Mouse (Mus musculus): ENCODE measurements around the gene Gprc5b. TPM values are rescaled to one million over a fixed set of nuclear protein-coding genes. Genes with fewer than 3 reads are reported as not detected.

The Gprc5b gene
- 0.17 and 0.51 TPM in 2 replicates for polyA plus RNA-seq (2015; fragmentation: Nextera tagmentation; extraction: Ambion mirVana)

DNA sequence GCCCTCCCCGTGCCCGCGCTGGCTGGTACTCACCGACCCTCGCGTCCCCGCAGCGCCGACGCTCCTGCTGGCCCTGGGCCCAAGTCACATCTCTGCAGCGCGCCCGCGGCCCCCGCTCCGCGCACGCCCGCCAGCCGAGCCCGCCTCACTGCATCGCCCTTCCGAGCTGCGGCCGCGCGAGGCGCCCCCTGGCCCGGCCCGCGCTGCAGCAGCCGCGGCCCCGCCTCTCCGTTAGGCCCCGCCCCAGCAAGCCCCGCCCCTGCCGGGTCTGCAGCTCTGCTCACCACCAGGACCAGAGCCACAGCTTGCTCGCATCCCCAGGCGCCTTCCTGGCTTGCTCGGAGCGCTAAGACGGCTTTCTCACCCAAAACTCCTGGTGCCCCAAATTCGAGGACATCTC is at the start of gene Gprc5b:
Gene Gprc5b, minus strand, starts transcription at position 205 of the 400 bp plus-strand sequence.
- 2% methylated on average over 43 of the region's 44 CpGs for WGBS (ENCODE audit: insufficient replicate concordance)

GRCm38 (mm10) chr7:119041502-119041901 is 46.5 kb upstream of the Gprc5b start:
- Histone ChIP-seq H3K4me3 (replicated peaks) (no peak overlapping the region), H3K27ac (replicated peaks) (no peak overlapping the region), H3K36me3 (replicated peaks) (no peaks in the 10 kb centered on the region), H3K9ac (no peak overlapping the region), H3K4me1 (replicated peaks) (no peaks in the 10 kb centered on the region), H3K9me3 (replicated peaks) (no peaks in the 10 kb centered on the region), H3K27me3 (no peaks in the 10 kb centered on the region), H3K4me2 (no peak overlapping the region)
- ATAC-seq (ENCODE audit: insufficient read depth) = no peak

More for the DNA sequence above, at the start of gene Gprc5b:
- peak within 1 kb of the TSS; percentile 15; the same call in 1 of the 2 replicates for H3K9ac ChIP-seq
- peak; percentile 78 for ATAC-seq (ENCODE audit: insufficient read depth)
- H3K9me3 ChIP-seq (replicated peaks) = no peaks in the 10 kb centered on the region
- H3K27ac ChIP-seq (replicated peaks) = no peak within 1 kb of the TSS
- H3K27me3 ChIP-seq = peaks cover 43% of the 10 kb centered on the region
- H3K4me1 ChIP-seq (replicated peaks) = peaks cover 18% of the 10 kb centered on the region
- H3K36me3 ChIP-seq (replicated peaks) = no peaks in the 10 kb centered on the region
- H3K4me3 ChIP-seq (replicated peaks) = peak within 1 kb of the TSS; percentile 45
- H3K4me2 ChIP-seq = peak within 1 kb of the TSS; percentile 65

- H3K4me3 ChIP-seq (replicated peaks) = no peak overlapping the region
- no peaks in the 10 kb centered on the region for H3K4me1 ChIP-seq (replicated peaks)
- no peak overlapping the region for H3K9ac ChIP-seq
- H3K4me2 ChIP-seq = no peak overlapping the region
- no peaks in the 10 kb centered on the region for H3K9me3 ChIP-seq (replicated peaks)
- no peaks in the 10 kb centered on the region for H3K36me3 ChIP-seq (replicated peaks)
- no peaks in the 10 kb centered on the region for H3K27me3 ChIP-seq
- no peak for ATAC-seq (ENCODE audit: insufficient read depth)
- no peak overlapping the region for H3K27ac ChIP-seq (replicated peaks)
Observed at GRCm38 (mm10) chr7:119037581-119037980, 42.6 kb upstream of the Gprc5b start.

- no peaks in the 10 kb centered on the region for H3K36me3 ChIP-seq (replicated peaks)
- H3K4me2 ChIP-seq = no peak overlapping the region
- no peaks in the 10 kb centered on the region for H3K9me3 ChIP-seq (replicated peaks)
- no peak overlapping the region for H3K9ac ChIP-seq
- ATAC-seq (ENCODE audit: insufficient read depth) = no peak
- no peak overlapping the region for H3K4me3 ChIP-seq (replicated peaks)
- WGBS (ENCODE audit: insufficient replicate concordance) = 50% methylated on average over 15 of the region's 15 CpGs
- no peak overlapping the region for H3K27ac ChIP-seq (replicated peaks)
- no peaks in the 10 kb centered on the region for H3K4me1 ChIP-seq (replicated peaks)
- no peaks in the 10 kb centered on the region for H3K27me3 ChIP-seq
Observed at GRCm38 (mm10) chr7:119034243-119034961, 39.4 kb upstream of the Gprc5b start.

DNA sequence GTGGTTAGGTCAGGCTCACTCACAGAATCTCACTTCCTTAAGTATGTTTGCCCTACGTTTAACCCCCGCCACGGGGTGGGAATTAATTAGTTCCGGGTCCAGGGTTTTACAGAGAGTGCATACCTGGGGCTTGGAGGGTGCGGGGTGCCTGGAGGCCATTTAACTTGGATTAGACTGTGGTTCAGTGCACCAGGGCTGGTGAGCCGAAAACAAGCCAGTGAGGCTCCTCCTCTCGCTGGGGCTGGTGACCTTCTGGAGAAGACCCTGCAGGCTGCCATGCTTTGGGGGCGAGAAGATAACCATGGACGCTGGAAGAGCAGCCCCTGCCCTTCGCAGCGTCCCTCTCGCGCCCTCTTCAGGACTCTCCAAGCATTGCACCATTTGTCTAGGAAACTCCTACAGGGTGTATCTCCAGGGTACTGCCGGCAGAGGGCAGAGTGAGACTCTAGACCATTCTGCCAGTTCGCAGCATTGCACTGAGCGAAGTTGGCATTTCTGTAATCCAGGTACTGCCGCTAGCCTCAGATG is 28.4 kb upstream of the Gprc5b start:
- Histone ChIP-seq H3K9me3 (replicated peaks) (no peaks in the 10 kb centered on the region), H3K36me3 (replicated peaks) (no peaks in the 10 kb centered on the region), H3K27me3 (no peaks in the 10 kb centered on the region), H3K4me1 (replicated peaks) (no peaks in the 10 kb centered on the region), H3K4me2 (no peak overlapping the region), H3K27ac (replicated peaks) (no peak overlapping the region), H3K9ac (no peak overlapping the region), H3K4me3 (replicated peaks) (no peak overlapping the region)
- ATAC-seq (ENCODE audit: insufficient read depth) = no peak
- 22% methylated on average over 17 of the region's 17 CpGs for WGBS (ENCODE audit: insufficient replicate concordance)

DNA sequence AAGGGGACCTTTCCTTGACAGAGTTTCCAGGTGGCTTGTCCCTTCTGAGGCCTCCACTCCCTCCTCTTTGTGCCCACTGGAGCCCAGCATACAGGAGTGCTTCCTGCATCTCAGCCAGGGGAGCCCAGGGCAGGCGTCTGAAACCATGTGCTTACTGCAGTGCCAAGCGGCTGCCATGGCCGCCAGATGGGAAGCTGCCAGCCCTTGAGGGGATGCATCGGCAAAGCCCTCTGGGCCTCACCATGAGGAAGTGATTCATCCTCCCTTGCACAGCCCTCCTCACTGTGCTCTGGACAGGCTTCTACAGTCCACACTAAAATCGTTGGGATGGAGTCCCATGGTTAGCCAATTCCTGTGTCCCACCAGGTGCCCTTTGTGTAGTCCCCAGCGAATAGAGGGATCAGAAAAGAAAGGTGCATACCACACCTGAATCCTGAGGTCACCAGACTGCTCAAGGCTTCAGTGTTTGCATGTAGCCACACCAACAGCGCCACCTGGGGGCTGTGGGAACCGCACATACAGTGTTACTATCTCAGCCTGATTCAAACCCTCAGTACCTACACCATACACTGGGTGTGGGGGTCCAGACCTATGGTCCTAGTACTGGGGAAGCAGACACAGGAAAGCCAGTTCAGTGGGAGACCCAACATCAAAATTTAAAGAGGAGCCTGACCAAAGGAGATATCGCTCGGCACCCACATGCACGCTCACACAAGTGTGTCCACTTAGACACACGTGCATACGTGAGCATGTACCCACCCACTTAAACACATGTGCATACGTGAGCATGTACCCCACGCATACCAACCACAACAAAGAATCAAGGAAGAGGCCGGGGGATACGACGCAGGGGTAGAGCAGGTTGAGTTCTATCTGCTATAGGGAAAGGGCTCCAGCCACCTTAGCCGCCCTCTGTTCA is 27.5 kb upstream of the Gprc5b start:
- no peak overlapping the region for H3K27ac ChIP-seq (replicated peaks)
- H3K36me3 ChIP-seq (replicated peaks) = no peaks in the 10 kb centered on the region
- H3K27me3 ChIP-seq = no peaks in the 10 kb centered on the region
- no peak overlapping the region for H3K4me3 ChIP-seq (replicated peaks)
- H3K4me2 ChIP-seq = no peak overlapping the region
- no peaks in the 10 kb centered on the region for H3K9me3 ChIP-seq (replicated peaks)
- ATAC-seq (ENCODE audit: insufficient read depth) = no peak
- no peaks in the 10 kb centered on the region for H3K4me1 ChIP-seq (replicated peaks)
- no peak overlapping the region for H3K9ac ChIP-seq
- WGBS (ENCODE audit: insufficient replicate concordance) = 56% methylated on average over 19 of the region's 19 CpGs

- 14% methylated on average over 4 of the region's 4 CpGs for WGBS (ENCODE audit: insufficient replicate concordance)
- Histone ChIP-seq H3K36me3 (replicated peaks) (no peaks in the 10 kb centered on the region), H3K27ac (replicated peaks) (no peak overlapping the region), H3K4me3 (replicated peaks) (no peak overlapping the region), H3K4me2 (no peak overlapping the region), H3K9me3 (replicated peaks) (no peaks in the 10 kb centered on the region), H3K9ac (no peak overlapping the region), H3K27me3 (no peaks in the 10 kb centered on the region), H3K4me1 (replicated peaks) (no peaks in the 10 kb centered on the region)
- no peak for ATAC-seq (ENCODE audit: insufficient read depth)
Observed at GRCm38 (mm10) chr7:119019537-119019936, 24.5 kb upstream of the Gprc5b start.

DNA sequence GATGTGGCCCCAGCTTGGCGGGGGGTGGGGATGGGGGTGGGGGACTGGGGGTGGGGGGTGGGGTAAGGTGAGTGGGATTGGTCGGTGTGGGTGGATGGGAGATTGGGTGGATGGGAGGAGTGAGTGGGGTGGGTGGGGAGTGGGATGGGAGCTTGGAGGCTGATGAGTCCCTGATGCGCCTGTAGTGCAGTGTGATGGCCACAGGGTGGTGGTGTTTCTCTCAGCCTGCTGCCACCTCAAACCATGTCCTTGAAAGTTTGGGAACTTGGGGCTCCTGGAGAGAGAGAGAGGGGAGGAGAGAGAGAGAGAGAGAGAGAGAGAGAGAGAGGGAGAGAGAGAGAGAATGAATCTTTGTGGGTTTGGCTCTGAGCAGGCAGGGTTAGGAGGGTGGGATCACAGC is 20.7 kb upstream of the Gprc5b start:
- Histone ChIP-seq H3K36me3 (replicated peaks) (no peaks in the 10 kb centered on the region), H3K9ac (no peak overlapping the region), H3K4me2 (no peak overlapping the region), H3K27me3 (no peaks in the 10 kb centered on the region), H3K27ac (replicated peaks) (no peak overlapping the region), H3K4me1 (replicated peaks) (no peaks in the 10 kb centered on the region), H3K4me3 (replicated peaks) (no peak overlapping the region), H3K9me3 (replicated peaks) (no peaks in the 10 kb centered on the region)
- no peak for ATAC-seq (ENCODE audit: insufficient read depth)
- 0% methylated on average over 3 of the region's 3 CpGs for WGBS (ENCODE audit: insufficient replicate concordance)

GRCm38 (mm10) chr7:119010854-119011529 is 16.0 kb upstream of the Gprc5b start:
- Histone ChIP-seq H3K4me2 (no peak overlapping the region), H3K9me3 (replicated peaks) (no peaks in the 10 kb centered on the region), H3K36me3 (replicated peaks) (no peaks in the 10 kb centered on the region), H3K27ac (replicated peaks) (no peak overlapping the region), H3K4me1 (replicated peaks) (no peaks in the 10 kb centered on the region), H3K27me3 (no peaks in the 10 kb centered on the region), H3K9ac (no peak overlapping the region), H3K4me3 (replicated peaks) (no peak overlapping the region)
- 12% methylated on average over 5 of the region's 5 CpGs for WGBS (ENCODE audit: insufficient replicate concordance)
- no peak for ATAC-seq (ENCODE audit: insufficient read depth)

GRCm38 (mm10) chr7:119002501-119002900 is 7.5 kb upstream of the Gprc5b start:
- no peak overlapping the region for H3K4me2 ChIP-seq

GRCm38 (mm10) chr7:119001965-119002364 is 7.0 kb upstream of the Gprc5b start:
- 62% methylated on average over 2 of the region's 2 CpGs for WGBS (ENCODE audit: insufficient replicate concordance)
- no peaks in the 10 kb centered on the region for H3K9me3 ChIP-seq (replicated peaks)
- no peaks in the 10 kb centered on the region for H3K36me3 ChIP-seq (replicated peaks)
- H3K4me1 ChIP-seq (replicated peaks) = no peaks in the 10 kb centered on the region
- ATAC-seq (ENCODE audit: insufficient read depth) = no peak
- no peak overlapping the region for H3K27ac ChIP-seq (replicated peaks)
- H3K4me2 ChIP-seq = no peak overlapping the region
- no peak overlapping the region for H3K9ac ChIP-seq
- no peak overlapping the region for H3K4me3 ChIP-seq (replicated peaks)
- H3K27me3 ChIP-seq = no peaks in the 10 kb centered on the region

More at GRCm38 (mm10) chr7:119002501-119002900, 7.5 kb upstream of the Gprc5b start:
- Histone ChIP-seq H3K4me3 (replicated peaks) (no peak overlapping the region), H3K27ac (replicated peaks) (no peak overlapping the region), H3K27me3 (no peaks in the 10 kb centered on the region), H3K4me1 (replicated peaks) (no peaks in the 10 kb centered on the region), H3K36me3 (replicated peaks) (no peaks in the 10 kb centered on the region), H3K9ac (no peak overlapping the region), H3K9me3 (replicated peaks) (no peaks in the 10 kb centered on the region)
- 31% methylated on average over 2 of the region's 2 CpGs for WGBS (ENCODE audit: insufficient replicate concordance)
- no peak for ATAC-seq (ENCODE audit: insufficient read depth)

Measured in liver, embryonic 15.5 days (tissue).